Mouse (Mus musculus) hindbrain, embryonic 12.5 days (tissue): Measurements from ENCODE around the gene Fam131a. TPM values are rescaled to one million over a fixed set of nuclear protein-coding genes. Genes with fewer than 3 reads are reported as not detected.

Experiments used
- ATAC-seq: fragments of 200-750 bp; cut with Nextera tagmentation; 2 replicates; pipeline ENCODE4 v1.8.0; 2017; ENCODE audit warnings: moderate TSS enrichment; ENCODE audit not compliant: low FRiP score
- H3K27ac ChIP-seq: fragments of 300-500 bp; sonication (generic); 2 replicates; pipeline ENCODE4 v1.5.1; 2016; ENCODE audit warnings: mild to moderate bottlenecking
- H3K27me3 ChIP-seq: fragments of 300-500 bp; sonication (generic); 2 replicates; pipeline ENCODE4 v1.6.1; 2016; ENCODE audit warnings: mild to moderate bottlenecking
- H3K36me3 ChIP-seq: fragments of 300-500 bp; sonication (generic); 2 replicates; pipeline ENCODE4 v1.6.1; 2016; ENCODE audit warnings: mild to moderate bottlenecking
- H3K4me1 ChIP-seq: fragments of 300-500 bp; sonication (generic); 2 replicates; pipeline ENCODE4 v1.6.1; 2016
- H3K4me2 ChIP-seq: fragments of 300-500 bp; sonication (generic); replicated peaks from 2 replicates; pipeline ENCODE4 v1.6.1; 2016; ENCODE audit warnings: mild to moderate bottlenecking
- H3K4me3 ChIP-seq: fragments of 300-500 bp; sonication (generic); 2 replicates; pipeline ENCODE4 v1.5.1; 2016; ENCODE audit warnings: mild to moderate bottlenecking
- H3K9ac ChIP-seq: fragments of 300-500 bp; sonication (generic); 2 replicates; pipeline ENCODE4 v1.6.1; 2016; ENCODE audit warnings: mild to moderate bottlenecking, moderate library complexity
- H3K9me3 ChIP-seq: fragments of 300-500 bp; sonication (generic); replicated peaks from 2 replicates; pipeline ENCODE4 v1.6.1; 2016; ENCODE audit warnings: mild to moderate bottlenecking
- WGBS: fragments of 180-500 bp; shearing (Covaris S2); methylation state at CpG from one replicate; pipeline ENCODE4 v1.1.7; 2016; 5-methylcytosine and 5-hydroxymethylcytosine counted together
- polyA plus RNA-seq: library from polyadenylated mRNA; unstranded; fragments of >200 nt; fragmentation: Nextera tagmentation; extraction: Ambion mirVana; gene quantifications from 2 replicates; pipeline ENCODE4 v1.2.1, GENCODE M21; 2016

The Fam131a gene
- polyA plus RNA-seq, 1 experiment from 2014 or later, result 19.8 TPM

DNA sequence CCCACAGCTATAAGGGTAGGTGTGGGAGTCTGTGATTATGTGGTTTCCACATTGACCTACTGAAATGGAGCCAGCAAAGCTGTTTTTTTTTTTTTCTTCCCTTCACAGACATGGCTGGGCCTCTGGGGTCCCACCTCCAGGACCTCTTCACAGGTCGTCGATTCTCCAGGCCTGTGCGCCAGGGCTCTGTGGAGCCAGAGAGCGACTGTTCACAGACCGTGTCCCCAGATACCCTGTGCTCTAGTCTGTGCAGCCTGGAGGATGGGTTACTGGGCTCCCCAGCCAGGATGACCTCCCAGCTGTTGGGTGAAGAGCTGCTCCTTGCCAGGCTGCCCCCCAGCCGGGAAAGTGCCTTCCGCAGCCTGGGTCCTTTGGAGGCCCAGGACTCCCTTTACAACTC is 8.3 kb downstream of the Fam131a start:
- Histone ChIP-seq H3K4me3 (no peak overlapping the region), H3K4me1 (peaks cover 32% of the 10 kb centered on the region), H3K36me3 (peaks cover 35% of the 10 kb centered on the region), H3K9me3 (no peaks in the 10 kb centered on the region), H3K27ac (peak overlapping the region; percentile 84), H3K4me2 (peak overlapping the region; percentile 16; the same call in 1 of the 2 replicates), H3K27me3 (no peaks in the 10 kb centered on the region), H3K9ac (peak overlapping the region; percentile 27; the same call in 1 of the 2 replicates)
- 0 out of 2 replicates have a peak, but pooled peaks have one; percentile 18 for ATAC-seq
- 42% methylated on average over 7 of the region's 7 CpGs for WGBS

GRCm38 (mm10) chr16:20701729-20702521 is 8.9 kb downstream of the Fam131a start:
- peak; percentile 49 for ATAC-seq
- Histone ChIP-seq H3K27ac (peak overlapping the region; percentile 84), H3K4me2 (peak overlapping the region; percentile 16; the same call in 1 of the 2 replicates), H3K9me3 (no peaks in the 10 kb centered on the region), H3K4me3 (no peak overlapping the region), H3K9ac (peak overlapping the region; percentile 27; the same call in 1 of the 2 replicates), H3K36me3 (peaks cover 41% of the 10 kb centered on the region), H3K4me1 (peaks cover 27% of the 10 kb centered on the region), H3K27me3 (no peaks in the 10 kb centered on the region)
- WGBS, result 12% methylated on average over 12 of the region's 12 CpGs

DNA sequence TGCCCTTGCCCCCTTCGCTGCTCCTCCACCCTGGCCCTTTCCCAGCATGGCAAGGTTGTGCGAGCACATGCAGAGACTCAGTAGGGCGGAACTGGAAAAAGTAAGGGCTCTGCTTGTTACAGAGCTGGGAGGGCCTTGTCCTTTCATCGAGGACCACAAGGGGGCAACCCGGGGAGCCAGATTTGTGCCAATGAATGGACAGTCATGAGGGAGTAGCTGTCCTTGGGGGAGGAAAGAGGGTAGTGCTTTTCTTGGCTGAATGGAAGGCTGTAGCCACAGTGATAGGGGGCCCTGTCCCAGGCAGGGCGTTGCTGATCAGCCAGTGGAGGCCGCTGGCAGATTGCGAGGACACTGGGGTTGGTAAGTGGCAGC is 9.5 kb downstream of the Fam131a start:
- Histone ChIP-seq H3K9ac (0 out of 2 replicates have a peak overlapping the region, but pooled peaks have one; percentile 14), H3K9me3 (no peaks in the 10 kb centered on the region), H3K36me3 (peaks cover 47% of the 10 kb centered on the region), H3K27ac (peak overlapping the region; percentile 84), H3K4me1 (peaks cover 27% of the 10 kb centered on the region), H3K27me3 (no peaks in the 10 kb centered on the region), H3K4me2 (peak overlapping the region; percentile 16; the same call in 1 of the 2 replicates), H3K4me3 (no peak overlapping the region)
- 5% methylated on average over 8 of the region's 8 CpGs for WGBS
- ATAC-seq, result peak; percentile 58

DNA sequence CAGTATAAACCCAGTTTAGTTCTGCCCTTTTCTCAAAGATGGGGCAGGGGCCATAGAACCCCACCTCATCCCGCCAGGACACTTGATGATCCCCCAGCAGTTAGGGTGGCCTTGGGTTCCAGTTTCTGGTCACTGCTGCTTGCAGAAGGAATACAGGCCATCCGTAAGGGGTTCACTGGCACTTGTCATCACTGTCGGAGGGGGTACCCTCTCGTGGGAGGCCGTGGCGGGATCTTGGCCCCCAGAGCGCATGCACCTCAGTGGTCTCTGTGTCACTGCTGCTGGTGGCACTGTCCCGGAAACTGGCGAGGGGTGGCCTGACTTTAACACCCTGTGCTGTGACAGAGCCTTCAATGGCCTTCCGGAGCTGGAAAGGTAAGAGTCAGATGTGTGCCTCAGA is 10.0 kb downstream of the Fam131a start:
- H3K9me3 ChIP-seq, result no peaks in the 10 kb centered on the region
- H3K36me3 ChIP-seq, result peaks cover 53% of the 10 kb centered on the region
- H3K4me2 ChIP-seq, result no peak overlapping the region
- no peak overlapping the region for H3K4me3 ChIP-seq
- H3K27ac ChIP-seq, result no peak overlapping the region
- peaks cover 27% of the 10 kb centered on the region for H3K4me1 ChIP-seq
- ATAC-seq, result peak; percentile 4; the same call in 1 of the 2 replicates
- 92% methylated on average over 10 of the region's 10 CpGs for WGBS
- no peaks in the 10 kb centered on the region for H3K27me3 ChIP-seq
- 0 out of 2 replicates have a peak overlapping the region, but pooled peaks have one; percentile 3 for H3K9ac ChIP-seq

GRCm38 (mm10) chr16:20703699-20704400 is 10.8 kb downstream of the Fam131a start:
- 95% methylated on average over 6 of the region's 6 CpGs for WGBS
- H3K4me2 ChIP-seq, result no peak overlapping the region
- peaks cover 60% of the 10 kb centered on the region for H3K36me3 ChIP-seq
- H3K27me3 ChIP-seq, result no peaks in the 10 kb centered on the region
- H3K27ac ChIP-seq, result no peak overlapping the region
- ATAC-seq, result no peak
- H3K9ac ChIP-seq, result no peak overlapping the region
- no peak overlapping the region for H3K4me3 ChIP-seq
- peaks cover 27% of the 10 kb centered on the region for H3K4me1 ChIP-seq
- no peaks in the 10 kb centered on the region for H3K9me3 ChIP-seq

DNA sequence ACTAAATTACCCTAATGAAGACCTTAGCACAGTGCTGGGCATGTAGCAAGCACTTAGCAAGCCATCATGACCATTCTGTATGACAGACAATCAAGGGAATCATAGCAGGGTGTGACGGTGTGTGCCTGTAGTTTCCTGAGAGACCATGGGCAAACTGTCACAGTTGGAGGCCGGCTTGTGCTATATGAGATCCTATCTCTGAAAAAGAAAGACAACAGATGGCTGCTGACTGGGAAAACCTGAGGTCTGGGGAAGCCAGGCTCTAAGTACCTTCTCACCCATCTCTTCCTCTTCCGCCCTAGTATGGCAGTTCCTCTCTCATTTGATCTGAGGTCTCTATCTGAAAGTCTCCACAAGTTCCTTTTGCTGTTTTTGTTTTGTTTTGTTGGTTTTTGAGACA is 12.7 kb downstream of the Fam131a start:
- Histone ChIP-seq H3K27me3 (no peaks in the 10 kb centered on the region), H3K27ac (no peak overlapping the region), H3K9ac (no peak overlapping the region), H3K36me3 (peaks cover 54% of the 10 kb centered on the region), H3K4me3 (no peak overlapping the region), H3K4me2 (no peak overlapping the region), H3K4me1 (peaks cover 21% of the 10 kb centered on the region), H3K9me3 (no peaks in the 10 kb centered on the region)
- WGBS, result 73% methylated on average over 3 of the region's 3 CpGs
- ATAC-seq, result no peak

GRCm38 (mm10) chr16:20706407-20707055 is 13.5 kb downstream of the Fam131a start:
- Histone ChIP-seq H3K4me1 (peaks cover 17% of the 10 kb centered on the region), H3K27me3 (no peaks in the 10 kb centered on the region), H3K9me3 (no peaks in the 10 kb centered on the region), H3K4me2 (no peak overlapping the region), H3K4me3 (no peak overlapping the region), H3K27ac (no peak overlapping the region), H3K36me3 (peaks cover 61% of the 10 kb centered on the region), H3K9ac (no peak overlapping the region)
- no peak for ATAC-seq
- WGBS, result 93% methylated on average over 2 of the region's 2 CpGs

GRCm38 (mm10) chr16:20708220-20708938 is 15.3 kb downstream of the Fam131a start:
- peaks cover 2% of the 10 kb centered on the region for H3K4me1 ChIP-seq
- H3K9ac ChIP-seq, result no peak overlapping the region; the same call in 1 of the 2 replicates
- H3K9me3 ChIP-seq, result no peaks in the 10 kb centered on the region
- no peak overlapping the region for H3K27ac ChIP-seq
- H3K4me3 ChIP-seq, result no peak overlapping the region
- no peaks in the 10 kb centered on the region for H3K27me3 ChIP-seq
- no peak overlapping the region for H3K4me2 ChIP-seq
- peak; percentile 1; the same call in 1 of the 2 replicates for ATAC-seq
- H3K36me3 ChIP-seq, result peaks cover 71% of the 10 kb centered on the region
- 92% methylated on average over 21 of the region's 21 CpGs for WGBS

- peak; percentile 62 for ATAC-seq
- no peak overlapping the region; the same call in 1 of the 2 replicates for H3K9ac ChIP-seq
- no peak overlapping the region for H3K27ac ChIP-seq
- H3K27me3 ChIP-seq, result no peaks in the 10 kb centered on the region
- peaks cover 67% of the 10 kb centered on the region for H3K36me3 ChIP-seq
- no peak overlapping the region for H3K4me3 ChIP-seq
- H3K9me3 ChIP-seq, result no peaks in the 10 kb centered on the region
- H3K4me2 ChIP-seq, result no peak overlapping the region
- H3K4me1 ChIP-seq, result peaks cover 10% of the 10 kb centered on the region
- WGBS, result 76% methylated on average over 19 of the region's 19 CpGs
Observed at GRCm38 (mm10) chr16:20708939-20709734, 16.1 kb downstream of the Fam131a start.

GRCm38 (mm10) chr16:20710370-20710769 is 17.3 kb downstream of the Fam131a start:
- Histone ChIP-seq H3K27me3 (no peaks in the 10 kb centered on the region), H3K4me3 (no peak overlapping the region), H3K36me3 (peaks cover 60% of the 10 kb centered on the region), H3K27ac (no peak overlapping the region), H3K9me3 (no peaks in the 10 kb centered on the region), H3K9ac (no peak overlapping the region), H3K4me2 (no peak overlapping the region), H3K4me1 (peaks cover 22% of the 10 kb centered on the region)
- no peak for ATAC-seq
- 92% methylated on average over 11 of the region's 11 CpGs for WGBS

DNA sequence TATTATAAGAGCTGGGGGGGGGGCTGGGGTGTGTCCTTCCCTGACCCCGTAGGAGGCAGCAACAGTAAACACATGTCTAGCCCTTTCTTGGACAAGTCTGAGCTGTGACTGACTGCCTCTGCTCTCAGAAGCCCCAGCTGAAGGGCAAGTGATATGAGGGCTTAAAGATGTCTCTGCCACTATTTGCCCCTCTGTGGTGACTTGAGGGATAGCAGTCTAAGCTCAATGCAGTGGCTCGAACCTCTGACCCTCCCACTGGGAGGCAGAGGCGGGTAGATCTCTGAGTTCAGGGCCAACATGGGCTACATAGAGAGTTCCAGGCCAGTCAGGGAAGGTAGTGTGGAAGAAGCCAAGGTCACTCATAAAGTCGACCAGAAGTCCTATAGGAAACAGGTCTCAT is 17.8 kb downstream of the Fam131a start:
- WGBS, result 87% methylated on average over 4 of the region's 4 CpGs
- H3K4me1 ChIP-seq, result peaks cover 25% of the 10 kb centered on the region
- no peak for ATAC-seq
- no peak overlapping the region for H3K4me3 ChIP-seq
- no peak overlapping the region for H3K27ac ChIP-seq
- no peak overlapping the region for H3K4me2 ChIP-seq
- no peak overlapping the region for H3K9ac ChIP-seq
- no peaks in the 10 kb centered on the region for H3K9me3 ChIP-seq
- no peaks in the 10 kb centered on the region for H3K27me3 ChIP-seq
- peaks cover 58% of the 10 kb centered on the region for H3K36me3 ChIP-seq
